Mouse (Mus musculus): Measurements from ENCODE around the gene Foxp1. TPM values are rescaled to one million over a fixed set of nuclear protein-coding genes. Genes with fewer than 3 reads are reported as not detected.
A peak's percentile ranks its signal among the peaks of the same experiment; 100 is the strongest.

Gene Foxp1
- polyA plus RNA-seq, 1 experiment = 129 TPM

- no peak overlapping the region for H3K27ac ChIP-seq (ENCODE audit: control insufficient read depth, insufficient read depth, low read length)
- 91% methylated on average over 8 of the region's 8 CpGs for WGBS
- no peak for DNase-seq
- TF ChIP-seq POLR2A (IDR thresholded peaks at IDR 0.05; ENCODE audit: control insufficient read depth, extremely low read depth, insufficient read depth, low read length, poor library complexity) (no peak), CTCF (IDR thresholded peaks at IDR 0.05; ENCODE audit: borderline replicate concordance, control insufficient read depth, extremely low read depth, insufficient read depth, low read length, poor library complexity) (no peak)
- H3K4me3 ChIP-seq (ENCODE audit: control insufficient read depth, insufficient read depth, low read length) = no peak overlapping the region
- H3K4me1 ChIP-seq (replicated peaks; ENCODE audit: control insufficient read depth, insufficient read depth, low read length) = peaks cover 9% of the 10 kb centered on the region
- H3K27me3 ChIP-seq (ENCODE audit: control insufficient read depth, insufficient read depth, low read length) = no peaks in the 10 kb centered on the region
- H3K36me3 ChIP-seq (ENCODE audit: control insufficient read depth, insufficient read depth, low read length) = no peaks in the 10 kb centered on the region
Observed at GRCm38 (mm10) chr6:99420666-99421065, 101.9 kb downstream of the Foxp1 start.

GRCm38 (mm10) chr6:99412598-99412997 lies 109.9 kb downstream of the Foxp1 start:
- TF ChIP-seq CTCF (IDR thresholded peaks at IDR 0.05; ENCODE audit: borderline replicate concordance, control insufficient read depth, extremely low read depth, insufficient read depth, low read length, poor library complexity) (no peak), POLR2A (IDR thresholded peaks at IDR 0.05; ENCODE audit: control insufficient read depth, extremely low read depth, insufficient read depth, low read length, poor library complexity) (no peak)
- Histone ChIP-seq H3K27ac (ENCODE audit: control insufficient read depth, insufficient read depth, low read length) (no peak overlapping the region), H3K36me3 (ENCODE audit: control insufficient read depth, insufficient read depth, low read length) (no peaks in the 10 kb centered on the region), H3K4me1 (replicated peaks; ENCODE audit: control insufficient read depth, insufficient read depth, low read length) (peaks cover 17% of the 10 kb centered on the region), H3K27me3 (ENCODE audit: control insufficient read depth, insufficient read depth, low read length) (no peaks in the 10 kb centered on the region), H3K4me3 (ENCODE audit: control insufficient read depth, insufficient read depth, low read length) (no peak overlapping the region)
- 81% methylated on average over 6 of the region's 6 CpGs for WGBS
- DNase-seq = no peak

- no peak for TF ChIP-seq CTCF (IDR thresholded peaks at IDR 0.05; ENCODE audit: borderline replicate concordance, control insufficient read depth, extremely low read depth, insufficient read depth, low read length, poor library complexity)
- TF ChIP-seq POLR2A (IDR thresholded peaks at IDR 0.05; ENCODE audit: control insufficient read depth, extremely low read depth, insufficient read depth, low read length, poor library complexity) = no peak
- Histone ChIP-seq H3K4me3 (ENCODE audit: control insufficient read depth, insufficient read depth, low read length) (no peak overlapping the region), H3K27me3 (ENCODE audit: control insufficient read depth, insufficient read depth, low read length) (no peaks in the 10 kb centered on the region), H3K36me3 (ENCODE audit: control insufficient read depth, insufficient read depth, low read length) (no peaks in the 10 kb centered on the region), H3K27ac (ENCODE audit: control insufficient read depth, insufficient read depth, low read length) (no peak overlapping the region), H3K4me1 (replicated peaks; ENCODE audit: control insufficient read depth, insufficient read depth, low read length) (peaks cover 17% of the 10 kb centered on the region)
- no peak for DNase-seq
- 80% methylated on average over 5 of the region's 5 CpGs for WGBS
Observed at GRCm38 (mm10) chr6:99409602-99410001, 112.9 kb downstream of the Foxp1 start.

- H3K27ac ChIP-seq (ENCODE audit: control insufficient read depth, insufficient read depth, low read length) = no peak overlapping the region
- peaks cover 17% of the 10 kb centered on the region for H3K4me1 ChIP-seq (replicated peaks; ENCODE audit: control insufficient read depth, insufficient read depth, low read length)
- TF ChIP-seq POLR2A (IDR thresholded peaks at IDR 0.05; ENCODE audit: control insufficient read depth, extremely low read depth, insufficient read depth, low read length, poor library complexity) (no peak), CTCF (IDR thresholded peaks at IDR 0.05; ENCODE audit: borderline replicate concordance, control insufficient read depth, extremely low read depth, insufficient read depth, low read length, poor library complexity) (no peak)
- 90% methylated on average over 4 of the region's 4 CpGs for WGBS
- H3K4me3 ChIP-seq (ENCODE audit: control insufficient read depth, insufficient read depth, low read length) = no peak overlapping the region
- no peaks in the 10 kb centered on the region for H3K36me3 ChIP-seq (ENCODE audit: control insufficient read depth, insufficient read depth, low read length)
- DNase-seq = no peak
- no peaks in the 10 kb centered on the region for H3K27me3 ChIP-seq (ENCODE audit: control insufficient read depth, insufficient read depth, low read length)
Observed at GRCm38 (mm10) chr6:99408880-99409279, 113.6 kb downstream of the Foxp1 start.

GRCm38 (mm10) chr6:99403755-99404390 lies 118.6 kb downstream of the Foxp1 start:
- DNase-seq = no peak
- 89% methylated on average over 6 of the region's 6 CpGs for WGBS
- H3K27ac ChIP-seq (ENCODE audit: control insufficient read depth, insufficient read depth, low read length) = no peak overlapping the region; the same call in 1 of the 2 replicates

GRCm38 (mm10) chr6:99402941-99403340 lies 119.6 kb downstream of the Foxp1 start:
- WGBS = 78% methylated on average over 9 of the region's 9 CpGs
- Histone ChIP-seq H3K4me3 (ENCODE audit: control insufficient read depth, insufficient read depth, low read length) (no peak overlapping the region), H3K4me1 (replicated peaks; ENCODE audit: control insufficient read depth, insufficient read depth, low read length) (peaks cover 34% of the 10 kb centered on the region), H3K27me3 (ENCODE audit: control insufficient read depth, insufficient read depth, low read length) (no peaks in the 10 kb centered on the region), H3K36me3 (ENCODE audit: control insufficient read depth, insufficient read depth, low read length) (0 out of 2 replicates have a peak, but pooled peaks cover 4% of the 10 kb centered on the region), H3K27ac (ENCODE audit: control insufficient read depth, insufficient read depth, low read length) (peak overlapping the region; percentile 89)
- TF ChIP-seq POLR2A (IDR thresholded peaks at IDR 0.05; ENCODE audit: control insufficient read depth, extremely low read depth, insufficient read depth, low read length, poor library complexity) (no peak), CTCF (IDR thresholded peaks at IDR 0.05; ENCODE audit: borderline replicate concordance, control insufficient read depth, extremely low read depth, insufficient read depth, low read length, poor library complexity) (no peak)
- no peak for DNase-seq

More at GRCm38 (mm10) chr6:99403755-99404390, 118.6 kb downstream of the Foxp1 start:
- Histone ChIP-seq H3K4me1 (replicated peaks; ENCODE audit: control insufficient read depth, insufficient read depth, low read length) (peaks cover 33% of the 10 kb centered on the region), H3K27me3 (ENCODE audit: control insufficient read depth, insufficient read depth, low read length) (no peaks in the 10 kb centered on the region), H3K4me3 (ENCODE audit: control insufficient read depth, insufficient read depth, low read length) (no peak overlapping the region), H3K36me3 (ENCODE audit: control insufficient read depth, insufficient read depth, low read length) (0 out of 2 replicates have a peak, but pooled peaks cover 4% of the 10 kb centered on the region)
- no peak for TF ChIP-seq CTCF (IDR thresholded peaks at IDR 0.05; ENCODE audit: borderline replicate concordance, control insufficient read depth, extremely low read depth, insufficient read depth, low read length, poor library complexity)
- TF ChIP-seq POLR2A (IDR thresholded peaks at IDR 0.05; ENCODE audit: control insufficient read depth, extremely low read depth, insufficient read depth, low read length, poor library complexity) = no peak
